Mouse (Mus musculus) forebrain, embryonic 14.5 days (tissue): ENCODE measurements around the gene Enah. TPM values are rescaled to one million over a fixed set of nuclear protein-coding genes. Genes with fewer than 3 reads are reported as not detected.
A peak's percentile ranks its signal among the peaks of the same experiment; 100 is the strongest.

Experiments
- ATAC-seq: fragments of 200-750 bp; cut with Nextera tagmentation; 2 replicates; pipeline ENCODE4 v1.8.0; 2017; ENCODE audit warnings: mild to moderate bottlenecking, moderate library complexity
- DNase-seq: peaks from one replicate; pipeline ENCODE4 v3.0.0-alpha.2; 2015; ENCODE audit warnings: low spot score
- H3K27ac ChIP-seq: fragments of 300-500 bp; sonication (generic); 2 replicates; pipeline ENCODE4 v1.5.1; 2014; ENCODE audit warnings: low read depth, mild to moderate bottlenecking, control low read depth, low read length, moderate library complexity
- H3K27me3 ChIP-seq: fragments of 300-500 bp; sonication (generic); replicated peaks from 2 replicates; pipeline ENCODE4 v1.6.1; 2014; ENCODE audit warnings: low read length, control low read depth, mixed read lengths; ENCODE audit not compliant: control insufficient read depth, insufficient read depth
- H3K36me3 ChIP-seq: fragments of 300-500 bp; sonication (generic); 2 replicates; pipeline ENCODE4 v1.6.1; 2014; ENCODE audit warnings: low read length, control low read depth; ENCODE audit not compliant: control insufficient read depth, insufficient read depth
- H3K4me1 ChIP-seq: fragments of 300-500 bp; sonication (generic); 2 replicates; pipeline ENCODE4 v1.6.1; 2014; ENCODE audit warnings: antibody characterized with exemption, low read length, control low read depth; ENCODE audit not compliant: control insufficient read depth, insufficient read depth
- H3K4me2 ChIP-seq: fragments of 300-500 bp; sonication (generic); 2 replicates; pipeline ENCODE4 v1.6.1; 2014; ENCODE audit warnings: mild to moderate bottlenecking, control low read depth, low read length
- H3K4me3 ChIP-seq: fragments of 300-500 bp; sonication (generic); 2 replicates; pipeline ENCODE4 v1.5.1; 2014; ENCODE audit warnings: low read depth, low read length, control low read depth
- H3K9ac ChIP-seq: fragments of 300-500 bp; sonication (generic); 2 replicates; pipeline ENCODE4 v1.6.1; 2014; ENCODE audit warnings: mild to moderate bottlenecking, low read length, control low read depth, moderate library complexity
- H3K9me3 ChIP-seq: fragments of 300-500 bp; sonication (generic); replicated peaks from 2 replicates; pipeline ENCODE4 v1.6.1; 2016; ENCODE audit warnings: low read length, control low read depth, mixed read lengths; ENCODE audit not compliant: control insufficient read depth
- WGBS: fragments of 180-500 bp; shearing (Covaris S2); extraction: QIAGEN DNeasy Blood & Tissue Kit; methylation state at CpG from one replicate; pipeline ENCODE4 v1.1.7; 2014; 5-methylcytosine and 5-hydroxymethylcytosine counted together
- polyA plus RNA-seq: library from polyadenylated mRNA; unstranded; fragments of >200 nt; fragmentation: Nextera tagmentation; extraction: Ambion mirVana; gene quantifications from 2 replicates; pipeline ENCODE4 v1.2.1, GENCODE M21; 2014

Gene Enah
- polyA plus RNA-seq, 1 experiment from 2014 or later = 19.9 TPM

GRCm38 (mm10) chr1:181987226-181987625, 32.6 kb downstream of the Enah start:
- Histone ChIP-seq H3K27me3 (no peaks in the 10 kb centered on the region), H3K4me3 (no peak overlapping the region), H3K9me3 (no peaks in the 10 kb centered on the region), H3K9ac (no peak overlapping the region), H3K36me3 (peaks cover 2% of the 10 kb centered on the region; the same call in 1 of the 2 replicates), H3K27ac (no peak overlapping the region), H3K4me1 (no peaks in the 10 kb centered on the region), H3K4me2 (no peak overlapping the region)
- ATAC-seq (no peak), DNase-seq (peak; percentile 23)
- WGBS = 13% methylated on average over 2 of the region's 2 CpGs

GRCm38 (mm10) chr1:181985880-181986279, 33.9 kb downstream of the Enah start:
- no peak overlapping the region for H3K27ac ChIP-seq
- H3K27me3 ChIP-seq = no peaks in the 10 kb centered on the region
- H3K4me1 ChIP-seq = no peaks in the 10 kb centered on the region
- H3K4me2 ChIP-seq = no peak overlapping the region
- H3K9ac ChIP-seq = no peak overlapping the region
- ATAC-seq (no peak), DNase-seq (no peak)
- H3K9me3 ChIP-seq = no peaks in the 10 kb centered on the region
- no peak overlapping the region for H3K4me3 ChIP-seq
- peaks cover 2% of the 10 kb centered on the region; the same call in 1 of the 2 replicates for H3K36me3 ChIP-seq
- WGBS = 74% methylated on average over 1 of the region's 1 CpGs

- Histone ChIP-seq H3K4me3 (no peak overlapping the region), H3K4me1 (no peaks in the 10 kb centered on the region; the same call in 1 of the 2 replicates), H3K27me3 (no peaks in the 10 kb centered on the region), H3K27ac (no peak overlapping the region), H3K4me2 (no peak overlapping the region), H3K9me3 (no peaks in the 10 kb centered on the region), H3K36me3 (peaks cover 2% of the 10 kb centered on the region; the same call in 1 of the 2 replicates), H3K9ac (no peak overlapping the region)
- no peak for DNase-seq
- ATAC-seq = no peak
- 97% methylated on average over 2 of the region's 2 CpGs for WGBS
Observed at GRCm38 (mm10) chr1:181984811-181985210, 35.0 kb downstream of the Enah start.

GRCm38 (mm10) chr1:181980017-181980719, 39.6 kb downstream of the Enah start:
- Histone ChIP-seq H3K9me3 (no peaks in the 10 kb centered on the region), H3K9ac (no peak overlapping the region), H3K4me2 (no peak overlapping the region), H3K27ac (peak overlapping the region; percentile 58; the same call in 1 of the 2 replicates), H3K36me3 (peaks cover 2% of the 10 kb centered on the region; the same call in 1 of the 2 replicates), H3K4me1 (no peaks in the 10 kb centered on the region; the same call in 1 of the 2 replicates), H3K4me3 (no peak overlapping the region), H3K27me3 (no peaks in the 10 kb centered on the region)
- ATAC-seq = peak; percentile 57; the same call in 1 of the 2 replicates
- WGBS = 68% methylated on average over 14 of the region's 14 CpGs
- DNase-seq = peak; percentile 70

- DNase-seq (no peak), ATAC-seq (no peak)
- 79% methylated on average over 3 of the region's 3 CpGs for WGBS
- Histone ChIP-seq H3K9ac (no peak overlapping the region), H3K4me3 (no peak overlapping the region), H3K27ac (no peak overlapping the region), H3K4me1 (no peaks in the 10 kb centered on the region; the same call in 1 of the 2 replicates), H3K36me3 (no peaks in the 10 kb centered on the region), H3K9me3 (no peaks in the 10 kb centered on the region), H3K27me3 (no peaks in the 10 kb centered on the region), H3K4me2 (no peak overlapping the region)
Observed at GRCm38 (mm10) chr1:181975510-181975909, 44.3 kb downstream of the Enah start.

GRCm38 (mm10) chr1:181974897-181975296, 44.9 kb downstream of the Enah start:
- ATAC-seq (no peak), DNase-seq (no peak)

GRCm38 (mm10) chr1:181965277-181965676, 54.5 kb downstream of the Enah start:
- Histone ChIP-seq H3K9me3 (no peaks in the 10 kb centered on the region), H3K4me3 (no peak overlapping the region), H3K27me3 (no peaks in the 10 kb centered on the region), H3K36me3 (0 out of 2 replicates have a peak, but pooled peaks cover 5% of the 10 kb centered on the region), H3K9ac (no peak overlapping the region), H3K4me2 (no peak overlapping the region), H3K27ac (no peak overlapping the region), H3K4me1 (peaks cover 3% of the 10 kb centered on the region; the same call in 1 of the 2 replicates)
- WGBS = 94% methylated on average over 1 of the region's 1 CpGs
- no peak for ATAC-seq
- no peak for DNase-seq

More at GRCm38 (mm10) chr1:181974897-181975296, 44.9 kb downstream of the Enah start:
- no peak overlapping the region for H3K9ac ChIP-seq
- H3K27ac ChIP-seq = no peak overlapping the region
- H3K4me1 ChIP-seq = no peaks in the 10 kb centered on the region; the same call in 1 of the 2 replicates
- no peaks in the 10 kb centered on the region for H3K27me3 ChIP-seq
- no peaks in the 10 kb centered on the region for H3K36me3 ChIP-seq
- H3K4me2 ChIP-seq = no peak overlapping the region
- H3K4me3 ChIP-seq = no peak overlapping the region
- no peaks in the 10 kb centered on the region for H3K9me3 ChIP-seq

GRCm38 (mm10) chr1:181963827-181964226, 56.0 kb downstream of the Enah start:
- H3K27ac ChIP-seq = no peak overlapping the region
- H3K9me3 ChIP-seq = no peaks in the 10 kb centered on the region
- 0 out of 2 replicates have a peak, but pooled peaks cover 5% of the 10 kb centered on the region for H3K36me3 ChIP-seq
- no peak overlapping the region for H3K4me2 ChIP-seq
- H3K9ac ChIP-seq = no peak overlapping the region
- no peak for DNase-seq
- WGBS = 81% methylated on average over 3 of the region's 3 CpGs
- H3K4me3 ChIP-seq = no peak overlapping the region
- no peaks in the 10 kb centered on the region for H3K27me3 ChIP-seq
- ATAC-seq = no peak
- H3K4me1 ChIP-seq = peaks cover 3% of the 10 kb centered on the region; the same call in 1 of the 2 replicates

GRCm38 (mm10) chr1:181963351-181963750, 56.4 kb downstream of the Enah start:
- Histone ChIP-seq H3K4me2 (no peak overlapping the region), H3K9me3 (no peaks in the 10 kb centered on the region), H3K9ac (no peak overlapping the region), H3K36me3 (peaks cover 5% of the 10 kb centered on the region; the same call in 1 of the 2 replicates), H3K4me3 (no peak overlapping the region), H3K27ac (no peak overlapping the region), H3K4me1 (peaks cover 3% of the 10 kb centered on the region; the same call in 1 of the 2 replicates), H3K27me3 (no peaks in the 10 kb centered on the region)
- ATAC-seq (no peak), DNase-seq (no peak)
- 99% methylated on average over 4 of the region's 4 CpGs for WGBS
